In genomic region chr19:25066229-25066628, GRCm38 (mm10) we compare ENCODE assay signal across 26 mouse cellular contexts.
DNase-seq lines count a peak whose midpoint lies in the region; ATAC-seq and TF ChIP-seq lines count a peak whose summit lies in the region.
"Had no signal": no experiment of that assay in that cellular context is flagged by ENCODE, and none has a peak within 500 bp of the region (broad histone marks: within the 10 kb centered on the region; RNA-seq: fewer than 3 reads in every experiment).

No protein-coding gene starts in this region.

- no peaks in the 10 kb centered on the region for H3K36me3 ChIP-seq in forebrain, embryonic 14.5 days (ENCODE audit: control insufficient read depth, insufficient read depth, low read length)
- H3K36me3 ChIP-seq in forebrain, embryonic 16.5 days (ENCODE audit: control insufficient read depth, insufficient read depth): no peaks in the 10 kb centered on the region
- no peaks in the 10 kb centered on the region for H3K36me3 ChIP-seq in hindbrain, postnatal 0 days (ENCODE audit: insufficient read depth, low read length)
- H3K36me3 ChIP-seq in hindbrain, embryonic 13.5 days: no peaks in the 10 kb centered on the region
- H3K36me3 ChIP-seq in midbrain, embryonic 15.5 days (replicated peaks): no peaks in the 10 kb centered on the region
- H3K36me3 ChIP-seq in midbrain, embryonic 13.5 days: no peaks in the 10 kb centered on the region
- H3K36me3 ChIP-seq in stomach, postnatal 0 days (ENCODE audit: control insufficient read depth, insufficient read depth, low read length): no peaks in the 10 kb centered on the region
- H3K36me3 ChIP-seq: forebrain, embryonic 15.5 days; G1E; heart, embryonic 13.5 days; limb, embryonic 13.5 days; neural tube, embryonic 15.5 days had no signal

- TF ChIP-seq CTCF in hindbrain, postnatal 0 days (IDR thresholded peaks at IDR 0.05; ENCODE audit: low read depth): no peak
- TF ChIP-seq CTCF in stomach, postnatal 0 days (IDR thresholded peaks at IDR 0.05; ENCODE audit: low read depth): no peak

- no peak overlapping the region for H3K4me3 ChIP-seq in forebrain, embryonic 14.5 days (ENCODE audit: low read depth, low read length)
- H3K4me3 ChIP-seq in forebrain, embryonic 16.5 days (replicated peaks; ENCODE audit: low read length): no peak overlapping the region
- H3K4me3 ChIP-seq in hindbrain, postnatal 0 days (ENCODE audit: low read length): no peak overlapping the region
- no peak overlapping the region for H3K4me3 ChIP-seq in hindbrain, embryonic 13.5 days
- no peak overlapping the region for H3K4me3 ChIP-seq in midbrain, embryonic 15.5 days
- H3K4me3 ChIP-seq in midbrain, embryonic 13.5 days (replicated peaks): no peak overlapping the region
- no peak overlapping the region for H3K4me3 ChIP-seq in stomach, postnatal 0 days (ENCODE audit: low read depth, low read length)
- H3K4me3 ChIP-seq: forebrain, embryonic 15.5 days; heart, embryonic 13.5 days; layer of hippocampus, adult 2 months; limb, embryonic 13.5 days; neural tube, embryonic 15.5 days had no signal

- peak; percentile 17 for DNase-seq in forebrain, embryonic 14.5 days (ENCODE audit: low spot score)
- peak; percentile 34 for DNase-seq in hindbrain, postnatal 0 days (ENCODE audit: low spot score)
- DNase-seq in stomach, postnatal 0 days (ENCODE audit: low spot score): peak; percentile 43
- no peak for DNase-seq in kidney, postnatal 36 days
- DNase-seq: adrenal gland, postnatal 14 days; cerebellum, adult 2 months; cerebellum, postnatal 14 days; gastrocnemius, postnatal 25 days; heart, adult 18-20 months; heart, postnatal 10 days; kidney, postnatal 14 days; lung, postnatal 10 days; retina, postnatal 1 day; right cerebral cortex, postnatal 14 days had no signal

- H3K27ac ChIP-seq in forebrain, embryonic 14.5 days (ENCODE audit: low read depth, low read length): no peak overlapping the region
- no peak overlapping the region for H3K27ac ChIP-seq in forebrain, embryonic 16.5 days (ENCODE audit: low read length)
- 0 out of 2 replicates have a peak overlapping the region, but pooled peaks have one; percentile 7 for H3K27ac ChIP-seq in hindbrain, postnatal 0 days
- H3K27ac ChIP-seq in hindbrain, embryonic 13.5 days: no peak overlapping the region
- no peak overlapping the region for H3K27ac ChIP-seq in midbrain, embryonic 15.5 days
- no peak overlapping the region for H3K27ac ChIP-seq in midbrain, embryonic 13.5 days
- H3K27ac ChIP-seq in stomach, postnatal 0 days (replicated peaks): no peak overlapping the region
- H3K27ac ChIP-seq: forebrain, embryonic 15.5 days; heart, embryonic 13.5 days; layer of hippocampus, adult 2 months; limb, embryonic 13.5 days; neural tube, embryonic 15.5 days had no signal

- ATAC-seq in forebrain, embryonic 14.5 days: no peak
- no peak for ATAC-seq in forebrain, embryonic 16.5 days
- ATAC-seq in hindbrain, postnatal 0 days: no peak
- no peak for ATAC-seq in hindbrain, embryonic 13.5 days (ENCODE audit: low FRiP score)
- ATAC-seq in midbrain, embryonic 15.5 days (replicated peaks): 0 out of 2 replicates have a peak, but pooled peaks have one; percentile 39
- ATAC-seq in midbrain, embryonic 13.5 days: no peak
- peak; percentile 80; the same call in 1 of the 2 replicates for ATAC-seq in stomach, postnatal 0 days (ENCODE audit: low FRiP score, low TSS enrichment)
- ATAC-seq: forebrain, embryonic 15.5 days; intestine, postnatal 0 days had no signal

- 81% methylated on average over 9 of the region's 9 CpGs for WGBS in forebrain, embryonic 14.5 days
- WGBS in forebrain, embryonic 16.5 days: 79% methylated on average over 9 of the region's 9 CpGs
- 61% methylated on average over 9 of the region's 9 CpGs for WGBS in hindbrain, postnatal 0 days
- 69% methylated on average over 9 of the region's 9 CpGs for WGBS in hindbrain, embryonic 13.5 days
- 66% methylated on average over 9 of the region's 9 CpGs for WGBS in midbrain, embryonic 15.5 days
- 71% methylated on average over 9 of the region's 9 CpGs for WGBS in midbrain, embryonic 13.5 days
- 50% methylated on average over 9 of the region's 9 CpGs for WGBS in stomach, postnatal 0 days

- H3K9ac ChIP-seq in forebrain, embryonic 14.5 days (ENCODE audit: low read length): no peak overlapping the region
- H3K9ac ChIP-seq in forebrain, embryonic 16.5 days (replicated peaks; ENCODE audit: low read depth, low read length): no peak overlapping the region
- H3K9ac ChIP-seq in hindbrain, postnatal 0 days (replicated peaks; ENCODE audit: low read length): no peak overlapping the region
- H3K9ac ChIP-seq in hindbrain, embryonic 13.5 days: no peak overlapping the region
- H3K9ac ChIP-seq in midbrain, embryonic 15.5 days: no peak overlapping the region
- H3K9ac ChIP-seq in midbrain, embryonic 13.5 days (replicated peaks): no peak overlapping the region
- no peak overlapping the region for H3K9ac ChIP-seq in stomach, postnatal 0 days (ENCODE audit: low read length)
- H3K9ac ChIP-seq: forebrain, embryonic 15.5 days; heart, embryonic 13.5 days; limb, embryonic 13.5 days; neural tube, embryonic 15.5 days had no signal

- TF ChIP-seq EP300 in stomach, postnatal 0 days (optimal IDR thresholded peaks at IDR 0.05): no peak

- no peaks in the 10 kb centered on the region for H3K27me3 ChIP-seq in forebrain, embryonic 14.5 days (replicated peaks; ENCODE audit: control insufficient read depth, insufficient read depth, low read length)
- H3K27me3 ChIP-seq in forebrain, embryonic 16.5 days (replicated peaks; ENCODE audit: control insufficient read depth, insufficient read depth, low read length): no peaks in the 10 kb centered on the region
- H3K27me3 ChIP-seq in hindbrain, postnatal 0 days (ENCODE audit: insufficient read depth, low read length): no peaks in the 10 kb centered on the region
- H3K27me3 ChIP-seq in hindbrain, embryonic 13.5 days: no peaks in the 10 kb centered on the region
- no peaks in the 10 kb centered on the region for H3K27me3 ChIP-seq in midbrain, embryonic 15.5 days (replicated peaks)
- H3K27me3 ChIP-seq in midbrain, embryonic 13.5 days: no peaks in the 10 kb centered on the region
- H3K27me3 ChIP-seq in stomach, postnatal 0 days (ENCODE audit: control insufficient read depth, insufficient read depth, low read length): no peaks in the 10 kb centered on the region
- H3K27me3 ChIP-seq: forebrain, embryonic 15.5 days; limb, embryonic 13.5 days; neural tube, embryonic 15.5 days had no signal

- no peak overlapping the region for H3K4me2 ChIP-seq in forebrain, embryonic 14.5 days (ENCODE audit: low read length)
- no peak overlapping the region for H3K4me2 ChIP-seq in forebrain, embryonic 16.5 days (ENCODE audit: low read length)
- H3K4me2 ChIP-seq in hindbrain, postnatal 0 days (ENCODE audit: low read depth, low read length): no peak overlapping the region
- H3K4me2 ChIP-seq in hindbrain, embryonic 13.5 days: no peak overlapping the region
- no peak overlapping the region for H3K4me2 ChIP-seq in midbrain, embryonic 15.5 days
- H3K4me2 ChIP-seq in midbrain, embryonic 13.5 days (replicated peaks): no peak overlapping the region
- no peak overlapping the region for H3K4me2 ChIP-seq in stomach, postnatal 0 days (replicated peaks; ENCODE audit: low read depth)
- H3K4me2 ChIP-seq: forebrain, embryonic 15.5 days; heart, embryonic 13.5 days; limb, embryonic 13.5 days; liver, embryonic 11.5 days; neural tube, embryonic 15.5 days had no signal

- H3K9me3 ChIP-seq in forebrain, embryonic 14.5 days (replicated peaks; ENCODE audit: control insufficient read depth, low read length): no peaks in the 10 kb centered on the region
- H3K9me3 ChIP-seq in forebrain, embryonic 16.5 days (ENCODE audit: control insufficient read depth, low read length): no peaks in the 10 kb centered on the region
- H3K9me3 ChIP-seq in hindbrain, postnatal 0 days (ENCODE audit: low read length): no peaks in the 10 kb centered on the region
- no peaks in the 10 kb centered on the region for H3K9me3 ChIP-seq in hindbrain, embryonic 13.5 days
- no peaks in the 10 kb centered on the region for H3K9me3 ChIP-seq in midbrain, embryonic 15.5 days
- no peaks in the 10 kb centered on the region for H3K9me3 ChIP-seq in midbrain, embryonic 13.5 days
- H3K9me3 ChIP-seq in stomach, postnatal 0 days (ENCODE audit: control insufficient read depth, low read length): no peaks in the 10 kb centered on the region
- H3K9me3 ChIP-seq: forebrain, embryonic 15.5 days; heart, embryonic 13.5 days; limb, embryonic 13.5 days; neural tube, embryonic 15.5 days had no signal

- no peaks in the 10 kb centered on the region; the same call in 1 of the 2 replicates for H3K4me1 ChIP-seq in forebrain, embryonic 14.5 days (ENCODE audit: control insufficient read depth, insufficient read depth, low read length)
- no peaks in the 10 kb centered on the region for H3K4me1 ChIP-seq in forebrain, embryonic 16.5 days (replicated peaks; ENCODE audit: control insufficient read depth, insufficient read depth, low read length)
- H3K4me1 ChIP-seq in hindbrain, postnatal 0 days (ENCODE audit: insufficient read depth, low read length): no peaks in the 10 kb centered on the region
- peaks cover 3% of the 10 kb centered on the region; the same call in 1 of the 2 replicates for H3K4me1 ChIP-seq in hindbrain, embryonic 13.5 days (replicated peaks)
- peaks cover 5% of the 10 kb centered on the region; the same call in 1 of the 2 replicates for H3K4me1 ChIP-seq in midbrain, embryonic 15.5 days
- H3K4me1 ChIP-seq in midbrain, embryonic 13.5 days (replicated peaks): no peaks in the 10 kb centered on the region
- H3K4me1 ChIP-seq in stomach, postnatal 0 days (replicated peaks; ENCODE audit: control insufficient read depth, insufficient read depth): no peaks in the 10 kb centered on the region
- H3K4me1 ChIP-seq: forebrain, embryonic 15.5 days had no signal

Comparison
In these comparisons a context has a peak if more than half of its experiments do, and no peak if none do; other contexts are left out.
1. ATAC-seq: peak in midbrain, embryonic 15.5 days (single experiment) and stomach, postnatal 0 days (single experiment); none in forebrain, embryonic 14.5 days (single experiment), forebrain, embryonic 16.5 days (single experiment), hindbrain, postnatal 0 days (single experiment), hindbrain, embryonic 13.5 days (single experiment) and midbrain, embryonic 13.5 days (single experiment).
2. DNase-seq: peak in forebrain, embryonic 14.5 days (single experiment), hindbrain, postnatal 0 days (single experiment) and stomach, postnatal 0 days (single experiment); none in kidney, postnatal 36 days (0 of 2).